Mouse (Mus musculus) adrenal gland, postnatal 36 days (tissue): ENCODE results near the gene Hhipl1. TPM values are rescaled to one million over a fixed set of nuclear protein-coding genes. Genes with fewer than 3 reads are reported as not detected.
A peak's percentile ranks its signal among the peaks of the same experiment; 100 is the strongest.

ENCODE experiments used
- DNase-seq, 2 experiments: peaks; one replicate each; pipeline ENCODE4 v3.0.0; 2021; ENCODE audit warnings: mixed read lengths in 1 of 2
- total RNA-seq, 2 experiments: library from RNA; stranded (reverse); gene quantifications; 2 replicates each; pipeline ENCODE4 v1.2.3; 2021

Hhipl1 gene
- total RNA-seq, 2 experiments from 2014 or later, result 0.76 to 0.86 TPM

DNA sequence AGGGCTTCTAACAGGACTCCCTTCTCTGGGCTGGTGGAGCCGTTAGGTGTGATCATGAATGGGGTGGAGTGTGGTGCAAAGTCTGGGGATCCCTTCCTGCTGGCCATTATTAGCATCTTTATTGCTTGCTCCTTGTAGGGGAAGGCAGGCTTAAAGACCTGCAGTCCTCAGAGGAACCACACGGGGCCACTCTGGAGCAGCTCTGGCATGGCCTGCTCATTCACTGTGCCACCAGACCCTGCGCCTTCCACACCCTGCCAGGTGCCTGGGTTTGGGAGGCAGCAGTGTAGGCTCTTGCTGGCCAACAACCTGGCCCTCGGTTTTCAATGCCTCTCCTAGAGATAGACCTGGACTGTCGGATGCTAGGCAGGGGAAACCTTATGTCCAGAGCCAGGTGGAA is 57.7 kb downstream of the Hhipl1 start:
- peak; percentile 84 to 90 for DNase-seq

DNA sequence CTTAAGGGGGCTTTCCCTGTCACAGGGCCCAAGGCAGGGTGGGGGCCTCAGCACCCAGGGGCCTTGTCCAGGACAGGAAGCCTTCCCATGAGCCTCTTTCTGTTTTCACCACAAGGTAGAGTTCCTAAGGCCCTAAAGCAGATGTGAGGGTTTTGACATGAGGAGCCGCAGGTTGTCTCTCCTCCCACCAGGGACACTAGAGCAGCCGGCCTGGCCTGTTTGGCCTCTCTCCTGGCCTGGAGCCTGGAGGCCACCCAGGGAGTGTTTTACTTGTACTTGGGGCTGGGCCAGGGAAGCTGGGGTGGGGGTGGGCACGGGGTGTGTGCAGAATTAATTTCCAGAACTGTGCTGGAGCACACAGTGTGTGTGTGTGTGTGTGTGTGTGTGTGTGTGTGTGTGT is 59.3 kb downstream of the Hhipl1 start:
- peak in 1 of 2 experiments; percentile 64 for DNase-seq

DNA sequence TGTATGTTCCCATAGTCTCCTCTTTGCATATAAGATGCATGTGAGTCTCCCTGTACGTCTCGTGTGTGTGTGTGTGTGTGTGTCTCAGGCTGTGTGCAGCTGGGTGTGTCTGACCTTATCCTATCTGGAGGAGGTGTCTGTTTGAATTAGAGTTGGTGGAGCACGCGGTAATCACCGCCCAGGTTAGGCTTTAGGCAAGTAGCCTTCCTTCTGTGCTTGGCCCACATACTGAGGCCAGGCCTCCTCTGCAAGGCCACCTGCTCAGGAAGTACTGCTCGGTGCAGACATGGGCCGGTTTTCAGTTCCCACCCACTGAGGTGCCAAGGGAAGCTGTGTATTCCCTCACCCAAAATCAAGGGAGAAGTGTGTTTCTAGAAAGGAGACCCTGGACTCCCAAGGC is 59.8 kb downstream of the Hhipl1 start:
- DNase-seq, result no peak

DNA sequence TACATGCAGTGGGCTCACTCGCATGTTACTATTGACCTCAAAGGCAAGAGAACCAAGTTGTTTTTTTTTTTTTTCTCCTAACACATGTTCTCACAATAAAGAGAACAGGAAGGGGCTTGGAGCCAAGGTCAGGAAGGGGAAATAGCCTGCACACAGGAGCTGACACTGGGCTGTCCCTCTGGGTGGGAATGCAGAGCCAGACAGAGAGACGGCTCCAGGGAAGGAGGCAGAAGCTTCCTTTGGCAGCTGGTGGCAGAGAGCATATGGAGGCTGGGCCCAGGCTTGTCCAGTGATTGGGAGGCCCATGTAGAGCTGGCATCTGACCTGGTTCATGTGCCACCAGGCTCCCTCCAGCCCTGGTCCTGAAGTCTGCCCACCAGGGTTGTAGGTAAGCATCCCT is 61.8 kb downstream of the Hhipl1 start:
- peak in 1 of 2 experiments; percentile 35 for DNase-seq

DNA sequence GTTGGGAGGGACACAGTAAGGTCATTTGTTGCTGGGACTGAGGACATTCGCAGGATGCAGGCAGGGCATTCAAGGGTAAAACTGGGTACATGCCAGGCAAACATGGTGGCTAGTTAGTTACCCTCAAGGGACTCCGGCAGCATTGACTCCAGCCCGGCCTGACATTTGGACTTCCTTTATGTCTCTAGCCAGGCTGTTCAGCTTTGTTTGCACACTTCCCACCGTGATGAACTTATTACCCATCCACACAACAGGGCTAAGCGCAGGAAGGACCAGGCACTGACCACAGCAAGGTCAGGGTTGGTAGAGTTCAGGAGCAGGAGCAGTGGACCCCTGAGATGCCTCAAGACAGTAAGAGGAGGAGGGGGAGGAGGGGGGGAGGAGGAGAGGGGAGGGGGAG is 62.9 kb downstream of the Hhipl1 start:
- DNase-seq, result no peak

DNA sequence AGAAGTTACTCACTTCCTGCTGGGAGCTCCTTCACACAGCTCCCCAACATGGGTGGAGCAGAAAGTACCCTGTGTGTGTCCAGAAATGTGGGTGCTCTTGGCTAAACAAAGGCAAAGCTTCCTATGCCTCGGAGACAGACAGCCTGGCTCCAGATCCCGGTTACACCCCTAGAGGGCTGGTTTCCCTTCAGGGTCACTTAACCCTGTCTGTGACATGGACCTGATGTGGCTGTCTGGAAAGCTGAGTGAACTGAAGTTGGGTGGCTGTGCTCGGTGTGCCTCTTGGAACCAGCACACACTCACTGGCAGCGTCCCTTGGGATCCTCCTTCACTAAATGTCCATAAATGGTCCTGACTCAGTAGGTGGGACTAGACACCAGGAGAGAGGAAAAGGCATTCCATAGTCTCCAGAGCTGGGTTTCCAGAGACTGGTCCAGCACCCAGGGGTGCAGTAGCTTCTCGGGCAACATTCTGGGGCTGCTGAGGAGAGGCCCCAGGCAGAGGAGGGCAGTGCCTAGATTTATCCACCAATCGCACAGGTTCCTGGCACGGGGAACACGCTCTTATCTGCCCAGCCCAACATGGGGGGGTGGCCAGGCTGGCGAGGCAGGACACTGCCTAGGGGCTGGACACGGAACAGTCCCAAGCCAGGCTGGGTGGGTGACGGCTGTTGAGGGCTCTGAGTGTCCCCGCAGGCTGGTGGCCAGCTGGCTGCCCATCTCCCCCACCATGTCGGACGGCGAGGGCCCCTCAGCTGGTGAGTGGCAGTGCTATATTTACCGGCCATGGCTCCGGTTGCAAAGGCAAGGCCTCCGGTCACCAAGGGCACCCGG is 64.7 kb downstream of the Hhipl1 start, which contains the start of gene Eml1:
Gene Eml1 (plus strand): TSS at position 362 of the 833 bp plus-strand sequence.
- peak in 1 of 2 experiments; percentile 50 for DNase-seq

DNA sequence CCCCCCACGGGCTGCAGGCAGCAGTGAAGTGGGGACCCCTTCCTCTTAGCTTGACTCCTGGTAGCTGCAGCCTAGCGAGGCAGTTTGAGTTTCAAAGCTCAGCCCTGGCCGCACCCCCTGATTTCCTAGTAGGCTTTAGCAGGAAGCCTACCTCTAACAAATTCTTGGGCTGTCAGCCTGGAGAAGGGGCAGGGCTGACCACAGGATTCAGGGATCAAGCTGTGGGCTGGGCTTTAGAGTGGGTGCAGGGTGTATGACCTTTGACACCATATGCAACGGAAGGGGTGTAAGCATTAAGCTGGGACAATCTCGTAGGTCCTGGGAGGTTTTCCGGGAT is 65.3 kb downstream of the Hhipl1 start:
- DNase-seq, result no peak

DNA sequence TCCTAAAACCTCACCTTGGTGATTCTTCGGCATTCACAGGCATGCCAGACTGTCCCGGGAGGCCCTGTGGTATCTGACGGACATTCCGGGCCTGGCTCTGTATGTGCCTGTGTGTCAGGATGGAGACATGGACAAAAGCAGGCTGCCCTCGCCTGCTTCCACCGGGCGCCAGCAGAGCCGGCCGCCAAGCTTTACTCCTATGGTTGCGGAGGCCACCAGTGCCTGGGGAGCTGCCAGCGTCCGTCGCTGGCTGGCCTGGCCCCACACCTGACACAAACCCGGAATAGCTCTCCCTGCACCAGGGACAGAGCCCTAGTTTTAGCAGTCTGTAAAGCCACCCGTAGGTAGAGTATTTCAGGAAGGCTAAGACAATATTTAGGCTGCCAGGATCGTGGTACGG is 66.2 kb downstream of the Hhipl1 start:
- no peak for DNase-seq

DNA sequence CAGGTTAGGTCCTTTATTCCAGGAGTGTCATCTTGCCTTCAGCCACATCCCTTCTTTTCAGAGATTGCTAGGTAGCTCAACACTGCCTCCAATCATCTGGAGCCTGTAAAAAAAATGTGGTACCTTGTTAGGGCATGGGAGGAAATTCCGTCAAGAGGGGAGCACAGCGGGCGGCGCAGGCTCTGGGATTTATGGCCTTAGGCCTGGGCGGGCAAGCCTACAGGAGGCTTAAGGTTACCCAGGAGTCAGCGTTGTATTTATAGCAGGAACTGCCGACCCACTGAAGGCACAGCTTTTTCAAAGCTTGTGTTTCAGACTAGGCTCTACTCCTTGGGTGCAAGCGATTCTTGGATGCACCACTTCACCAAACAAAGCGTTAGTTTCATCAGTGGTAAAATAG is 67.5 kb downstream of the Hhipl1 start:
- DNase-seq, result no peak

DNA sequence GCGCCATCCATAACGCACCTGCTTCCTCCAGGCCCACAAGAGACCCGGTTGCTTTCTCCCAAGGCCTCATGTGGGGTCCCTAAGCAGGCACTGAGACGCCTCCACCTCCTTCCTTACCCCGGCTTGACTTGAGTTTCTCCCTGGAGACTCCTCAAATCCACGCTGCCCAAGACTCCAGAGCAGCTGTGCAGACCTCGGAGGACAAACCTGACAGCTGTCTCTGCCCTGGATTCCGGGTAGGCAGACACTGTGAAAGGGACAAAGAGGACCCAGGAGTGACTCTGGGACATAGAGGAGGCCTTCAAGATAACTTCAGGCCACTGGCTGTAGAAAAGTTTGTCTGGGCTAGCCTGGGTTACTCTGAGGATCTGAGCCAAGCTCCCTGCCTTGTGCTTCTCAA is 68.6 kb downstream of the Hhipl1 start:
- DNase-seq, result no peak

DNA sequence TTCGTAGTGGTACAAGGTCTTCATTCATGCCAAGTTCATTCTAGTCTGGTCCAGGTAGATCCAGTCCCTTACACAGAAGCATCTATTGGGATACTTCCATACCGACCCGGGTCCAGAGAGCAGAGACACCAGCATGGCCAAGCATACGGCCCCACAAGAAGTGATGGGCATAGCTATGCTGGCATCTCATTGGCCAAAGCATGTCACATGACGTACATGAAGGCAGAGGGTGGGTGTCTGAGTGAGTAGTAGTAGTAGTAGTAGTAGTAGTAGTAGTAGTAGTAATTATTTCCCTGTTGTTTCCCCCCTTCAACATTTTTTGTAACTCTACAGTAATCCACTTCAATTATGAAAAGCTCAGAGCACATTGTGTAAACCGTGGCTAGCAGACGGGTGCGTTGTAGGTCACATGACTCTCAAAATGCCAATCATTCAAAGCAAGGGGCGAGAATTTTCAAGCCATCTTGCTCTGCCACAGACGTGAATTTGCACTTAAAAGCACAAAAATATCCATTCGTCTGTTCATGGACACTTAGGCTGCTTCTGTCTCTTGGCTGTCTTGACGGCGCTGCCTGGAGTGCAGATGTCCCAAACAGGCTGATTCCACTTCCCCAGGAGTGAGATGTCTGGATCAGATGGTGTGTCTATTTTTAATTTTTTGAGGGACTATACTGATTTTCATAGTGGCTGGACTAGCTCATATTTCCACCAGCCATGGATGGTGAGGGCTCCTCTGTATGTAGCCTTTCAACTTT is 72.5 kb downstream of the Hhipl1 start:
- no peak for DNase-seq

Other genes starting within 250 kb of the Hhipl1 start
- gene Setd3, start 127.0 kb upstream of the Hhipl1 start, total RNA-seq, result 100 to 1,000 TPM; 108 to 126 TPM
- gene Ccnk, start 126.7 kb upstream of the Hhipl1 start, total RNA-seq, result 10 to 100 TPM; 26.6 to 32.9 TPM
- 10 to 100 TPM; 21.6 to 28.8 TPM for gene Ccdc85c, start 30.8 kb upstream of the Hhipl1 start, total RNA-seq
- gene Cyp46a1, start 28.1 kb downstream of the Hhipl1 start, total RNA-seq, result 1 to 10 TPM in 1 of 2 experiments, under 1 TPM in 1; 0.99 to 2.0 TPM
- 10 to 100 TPM; 16.6 to 44.6 TPM for gene Eml1, start 64.7 kb downstream of the Hhipl1 start, total RNA-seq
- gene Evl, start 248.4 kb downstream of the Hhipl1 start, total RNA-seq, result 10 to 100 TPM; 48.8 to 49.6 TPM